Mouse (Mus musculus) cerebellum, adult 9-10 months (tissue): ENCODE data around the gene Fam187a.

Experiments used
- DNase-seq: peaks from one replicate; pipeline ENCODE4 v3.0.0; 2022

Fam187a gene

DNA sequence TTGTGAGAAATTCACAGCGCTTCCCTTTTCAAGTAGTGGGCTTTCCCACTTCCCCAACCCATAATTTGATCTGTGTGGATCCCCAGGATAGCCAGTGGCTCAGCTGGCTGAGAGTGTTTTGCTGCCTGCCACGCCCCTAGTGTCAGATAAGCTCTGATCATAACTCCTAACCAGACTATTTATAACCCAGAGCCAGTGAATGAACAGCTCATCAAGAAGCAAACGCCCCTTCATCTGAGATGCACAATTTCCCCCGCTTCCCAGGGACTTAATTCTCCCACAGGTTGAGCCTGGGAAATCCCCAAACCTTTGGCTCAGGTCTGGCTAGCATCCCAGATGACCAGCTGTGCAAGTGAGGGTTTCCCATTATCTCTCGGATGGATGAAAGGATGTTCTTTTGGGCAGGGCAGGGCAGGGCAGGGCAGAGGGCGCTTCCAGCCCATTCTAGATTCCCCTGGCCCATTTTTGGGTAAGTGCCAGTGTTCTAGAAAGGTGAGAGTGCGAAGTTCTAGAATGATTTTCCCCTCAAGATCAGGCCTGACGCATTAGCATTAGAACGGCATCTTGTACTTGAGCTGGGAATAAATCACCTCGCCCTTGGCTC, at the start of gene Fam187a:
Gene Fam187a, plus strand, starts transcription at position 554 of the 604 bp plus-strand sequence.
- no peak for DNase-seq

- no peak for DNase-seq
Measured at GRCm38 (mm10) chr11:102835549-102835948, 49.4 kb upstream of the Fam187a start, which contains the start of gene Higd1b. TSS of gene Higd1b (plus strand) at chr11:102835849.

GRCm38 (mm10) chr11:102836146-102836545, 48.8 kb upstream of the Fam187a start:
- DNase-seq: no peak

GRCm38 (mm10) chr11:102837385-102837784, 47.6 kb upstream of the Fam187a start:
- DNase-seq: no peak

DNA sequence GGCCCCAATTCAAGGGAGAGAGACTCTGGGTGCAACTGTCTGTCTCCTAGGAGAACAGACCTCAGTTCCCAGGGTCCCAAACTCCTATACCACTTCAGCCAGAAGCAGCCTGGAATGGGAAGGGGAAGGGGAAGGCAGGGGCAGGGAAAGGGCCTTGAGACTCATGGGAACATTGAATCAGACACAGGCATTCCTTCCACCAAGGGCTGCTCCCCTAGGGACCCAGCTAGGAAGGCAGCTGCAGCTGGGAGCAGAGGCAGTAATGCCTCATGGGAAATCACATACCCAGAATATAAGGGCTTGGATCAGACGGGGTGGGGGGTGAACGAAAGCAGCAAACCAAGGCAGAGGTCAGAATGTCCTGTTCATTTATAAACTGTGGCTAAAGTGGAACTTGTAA, 46.8 kb upstream of the Fam187a start:
- no peak for DNase-seq

DNA sequence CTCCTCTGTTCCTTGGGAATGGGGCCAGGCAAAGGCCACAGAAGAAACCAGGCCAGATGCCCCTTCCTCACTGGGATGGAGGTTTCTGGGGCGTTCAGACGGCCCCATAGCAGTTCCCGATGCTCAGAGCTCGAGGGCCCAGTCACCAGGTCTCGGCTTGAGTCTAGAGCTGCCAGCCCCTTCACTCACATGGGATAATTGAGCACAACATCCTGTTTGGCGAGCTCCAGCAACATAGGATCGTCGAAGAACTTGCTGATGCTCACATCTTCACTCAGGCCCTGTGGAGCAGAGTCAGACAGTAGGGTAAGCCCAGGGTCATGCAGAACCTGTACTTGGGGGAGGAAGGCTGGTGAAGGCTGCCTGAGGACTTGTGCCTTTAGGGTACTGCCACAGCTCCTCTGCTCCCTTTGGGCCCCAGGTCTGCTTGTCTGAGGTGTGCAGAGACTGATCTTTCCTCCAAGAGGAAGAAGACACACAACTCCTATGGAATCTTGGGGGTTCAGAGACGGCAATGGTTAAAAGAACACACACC, 46.3 kb upstream of the Fam187a start:
- no peak for DNase-seq

DNA sequence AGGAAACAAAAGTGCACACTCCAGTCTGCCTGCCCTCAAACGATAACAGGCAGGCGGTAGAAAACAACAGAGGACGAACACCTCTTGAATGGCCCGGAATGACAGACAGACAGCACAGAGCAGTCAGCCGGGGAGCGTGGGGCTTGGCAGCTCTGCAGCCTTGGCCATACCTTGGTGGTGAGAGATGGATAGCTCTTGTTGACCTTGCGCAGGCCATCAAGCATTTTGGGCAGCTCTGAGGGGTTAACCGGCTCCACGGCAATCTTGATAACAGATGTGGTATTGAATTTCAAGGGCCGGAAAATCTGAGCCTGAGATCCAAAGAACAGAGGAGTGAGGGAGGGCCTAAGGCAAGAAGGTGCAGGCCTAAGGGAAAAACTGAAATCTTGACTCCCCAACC, 39.0 kb upstream of the Fam187a start:
- DNase-seq: no peak

GRCm38 (mm10) chr11:102851883-102852282, 33.1 kb upstream of the Fam187a start:
- DNase-seq: peak; percentile 73

GRCm38 (mm10) chr11:102853760-102854159, 31.2 kb upstream of the Fam187a start:
- no peak for DNase-seq

DNA sequence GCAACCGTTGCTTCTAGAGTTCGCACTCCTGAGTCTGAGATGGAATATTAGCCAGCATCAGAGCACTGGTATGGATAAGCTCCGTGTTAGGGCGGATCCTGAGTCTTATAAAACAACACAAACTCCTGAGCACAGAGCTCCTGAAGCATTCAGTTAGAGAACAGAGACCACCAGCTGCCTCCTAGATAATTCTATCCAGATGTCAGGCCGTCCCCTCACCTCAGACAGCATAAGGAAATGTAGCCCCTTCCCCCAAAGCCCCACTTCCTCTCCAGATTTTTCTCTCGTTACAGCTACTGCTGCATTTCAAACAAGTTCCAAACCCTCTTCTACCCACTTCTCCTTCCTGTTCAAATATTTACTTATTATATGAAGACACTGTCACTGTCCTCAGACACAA, 29.0 kb upstream of the Fam187a start:
- DNase-seq: no peak

GRCm38 (mm10) chr11:102858951-102859350, 26.0 kb upstream of the Fam187a start:
- DNase-seq: no peak

- no peak for DNase-seq
Measured at GRCm38 (mm10) chr11:102859933-102860332, 25.0 kb upstream of the Fam187a start.

- DNase-seq: peak; percentile 74
Measured at GRCm38 (mm10) chr11:102864272-102864671, 20.7 kb upstream of the Fam187a start.

DNA sequence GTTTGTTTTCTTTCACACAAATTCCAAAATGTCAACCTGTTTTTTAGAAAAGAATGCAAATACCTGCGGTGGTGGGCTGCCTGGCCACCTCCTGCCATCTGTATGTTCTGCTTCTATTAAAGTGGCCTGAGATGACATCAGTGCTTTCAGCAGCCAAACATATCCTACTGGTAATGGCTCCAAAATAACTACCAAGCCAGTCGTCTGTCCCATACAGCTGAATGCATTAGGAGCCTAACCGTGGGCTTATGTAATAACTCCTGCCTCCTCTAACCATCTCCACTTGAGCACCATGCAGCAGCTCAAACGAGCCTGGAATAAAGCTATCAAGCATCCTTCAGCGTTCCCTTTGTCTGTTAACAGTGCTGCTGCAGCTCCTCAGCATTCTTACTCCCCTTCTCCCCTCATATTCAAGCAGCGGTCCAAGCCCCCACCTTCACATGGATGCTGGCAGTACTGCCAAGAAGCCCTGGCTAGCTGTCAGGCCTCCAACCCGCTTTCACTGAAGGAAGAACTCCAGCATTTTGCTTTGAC, 10.1 kb upstream of the Fam187a start:
- DNase-seq: peak; percentile 85

DNA sequence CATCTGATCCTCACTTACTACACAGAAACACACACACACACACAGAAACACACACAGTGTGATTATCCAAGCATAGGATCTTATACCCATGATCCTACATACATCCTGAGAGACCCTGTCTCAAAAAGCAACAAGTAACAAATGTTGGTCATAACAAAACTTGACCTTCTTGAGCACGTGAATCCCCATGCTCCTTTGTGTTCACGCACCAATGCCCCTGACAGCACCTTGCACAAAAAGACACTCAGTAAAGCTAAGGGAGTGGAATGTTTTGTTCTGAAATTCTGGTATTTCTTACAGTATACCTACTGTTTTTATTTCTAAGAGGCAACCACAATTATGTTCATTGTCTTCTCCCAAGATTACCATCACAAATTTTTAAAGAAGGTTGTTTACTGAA, 5.4 kb upstream of the Fam187a start:
- DNase-seq: no peak

- peak; percentile 95 for DNase-seq
Measured at GRCm38 (mm10) chr11:102880585-102881313, 4.2 kb upstream of the Fam187a start, which contains the start of the genes Eftud2 and Ccdc103. TSS of gene Eftud2 (minus strand) at chr11:102880985. TSS of gene Ccdc103 (plus strand) at chr11:102881204.

DNA sequence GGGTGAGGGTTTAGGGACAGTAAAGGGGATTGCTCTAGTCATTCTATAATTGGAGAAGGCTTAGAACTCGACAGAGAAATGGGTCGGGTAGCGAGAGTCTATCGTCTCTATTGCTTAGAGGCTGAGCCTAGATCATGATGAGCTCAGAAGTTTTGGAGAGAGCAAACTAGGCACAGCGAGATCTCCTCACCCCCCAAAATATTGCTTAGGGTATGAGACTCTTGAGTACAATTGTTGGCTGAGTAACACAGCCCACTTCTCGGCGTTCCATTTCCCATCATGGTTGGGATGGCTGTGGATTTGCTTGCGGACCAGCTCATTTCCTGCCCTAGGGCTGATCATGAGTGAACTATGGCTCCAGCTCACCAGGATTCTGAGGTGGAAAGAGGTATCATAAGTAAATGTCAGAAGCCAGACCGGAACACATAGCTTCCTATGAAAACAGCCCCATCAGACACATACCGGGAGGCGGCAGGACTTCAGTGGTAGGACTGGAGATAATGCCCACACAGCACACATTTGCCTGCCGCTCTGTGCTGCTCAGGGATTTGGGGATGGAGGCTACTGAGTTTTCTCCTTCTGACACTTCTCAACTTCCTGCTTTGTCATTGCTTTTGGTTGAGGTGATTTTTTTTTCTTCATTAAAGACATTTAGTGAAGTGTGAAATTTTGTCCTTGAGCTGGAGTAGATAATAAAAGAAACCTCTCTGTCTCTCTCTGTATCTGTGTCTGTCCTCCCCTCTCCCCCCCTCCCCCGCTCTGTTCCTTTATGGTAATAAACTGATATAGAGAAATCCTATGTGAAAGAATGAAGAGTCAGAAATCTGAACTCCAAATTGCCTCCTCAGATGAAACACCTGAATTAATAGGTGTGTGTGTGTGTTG, 3.4 kb upstream of the Fam187a start:
- peak; percentile 50 for DNase-seq

GRCm38 (mm10) chr11:102887433-102887832, 2.5 kb downstream of the Fam187a start:
- no peak for DNase-seq

GRCm38 (mm10) chr11:102888135-102888534, 3.2 kb downstream of the Fam187a start:
- DNase-seq: no peak

DNA sequence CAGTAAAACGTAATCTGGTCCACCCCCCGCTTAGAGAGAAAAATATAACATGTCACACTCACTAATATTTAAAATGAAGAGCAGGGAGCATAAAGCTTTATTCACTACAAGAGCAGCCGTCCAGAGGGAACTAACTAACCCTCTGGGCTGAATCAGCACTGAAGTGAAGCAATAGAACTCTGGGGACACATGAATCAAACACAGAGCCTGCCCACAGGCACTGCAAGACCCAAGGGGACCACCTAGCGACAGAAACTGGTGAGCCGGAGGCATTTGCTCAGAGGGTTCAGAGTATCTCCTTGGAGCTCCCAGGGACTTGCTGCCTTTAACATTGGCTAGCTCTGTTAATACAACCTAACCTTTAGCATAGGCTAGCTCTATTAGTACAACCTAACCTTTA, 5.1 kb downstream of the Fam187a start:
- DNase-seq: no peak

- peak; percentile 73 for DNase-seq
Measured at GRCm38 (mm10) chr11:102893015-102893651, 8.2 kb downstream of the Fam187a start.

DNA sequence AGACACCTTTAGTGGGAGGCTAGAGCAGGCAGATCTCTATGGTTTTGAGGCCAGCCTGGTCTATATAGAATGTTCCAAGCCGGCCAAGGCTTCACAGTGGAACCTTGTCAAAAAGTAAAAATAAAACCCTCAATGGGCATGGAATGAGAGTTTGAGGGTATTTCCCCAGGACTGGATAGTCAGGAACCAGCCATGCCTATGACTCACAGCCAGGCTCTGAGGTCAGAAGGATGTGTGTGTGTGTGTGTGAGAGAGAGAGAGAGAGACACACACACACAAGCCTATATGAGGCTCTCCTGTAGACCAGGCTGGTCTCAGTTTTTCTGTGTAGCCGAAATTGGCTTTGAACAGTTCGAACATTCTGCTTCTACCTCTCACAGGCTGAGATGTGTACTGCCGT, 9.7 kb downstream of the Fam187a start:
- DNase-seq: no peak
